Mouse (Mus musculus): ENCODE data around the gene Filip1l.

- TF ChIP-seq CTCF (IDR thresholded peaks at IDR 0.05; ENCODE audit: low read depth) (no peak), EP300 (optimal IDR thresholded peaks at IDR 0.05) (no peak)
These were observed at the start of gene Filip1l for GRCm38 (mm10) chr16:57352751-57353150.
